Mouse (Mus musculus): ENCODE measurements around the gene Ablim1.

The Ablim1 gene

DNA sequence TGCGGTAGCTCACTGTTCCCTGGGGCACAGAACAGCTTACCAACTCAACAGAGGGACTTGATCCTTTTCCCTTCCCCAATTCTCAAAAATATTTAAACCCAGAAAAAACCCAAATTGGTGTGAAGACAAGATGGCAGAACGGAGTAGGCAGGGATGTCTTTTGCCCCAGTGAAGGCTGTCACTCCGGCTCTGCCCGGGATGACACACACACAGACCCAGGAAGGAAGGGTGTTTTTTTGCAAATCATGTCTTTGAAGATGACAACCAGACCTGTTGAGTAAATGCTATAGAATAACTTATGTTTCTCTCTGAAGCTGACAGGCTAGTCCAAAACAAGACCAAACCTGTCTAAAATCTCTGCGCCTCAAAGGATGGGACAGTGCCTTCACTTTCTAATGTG is 187.2 kb downstream of the Ablim1 start:
- DNase-seq (ENCODE audit: low read depth), result no peak

DNA sequence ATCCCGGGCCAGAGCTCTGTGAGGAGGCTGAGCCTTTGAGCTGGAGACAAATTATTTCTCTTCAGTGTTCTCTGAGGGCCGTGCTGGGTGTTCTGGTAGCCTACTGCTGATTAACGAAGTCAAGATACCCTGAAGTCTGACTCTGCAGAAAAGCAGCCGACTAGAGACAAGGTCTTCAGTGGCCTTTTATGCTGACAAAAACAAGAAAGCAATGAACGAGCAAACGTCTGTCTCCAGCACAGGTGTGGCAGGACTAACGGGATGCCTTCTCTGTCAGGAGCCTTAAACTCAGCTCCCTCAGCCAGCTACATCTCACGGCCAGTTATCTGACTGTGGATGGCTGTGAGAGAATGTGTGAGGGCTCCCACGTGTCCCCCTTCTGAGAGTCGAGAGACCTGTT is 187.8 kb downstream of the Ablim1 start:
- no peak for DNase-seq (ENCODE audit: low read depth)

DNA sequence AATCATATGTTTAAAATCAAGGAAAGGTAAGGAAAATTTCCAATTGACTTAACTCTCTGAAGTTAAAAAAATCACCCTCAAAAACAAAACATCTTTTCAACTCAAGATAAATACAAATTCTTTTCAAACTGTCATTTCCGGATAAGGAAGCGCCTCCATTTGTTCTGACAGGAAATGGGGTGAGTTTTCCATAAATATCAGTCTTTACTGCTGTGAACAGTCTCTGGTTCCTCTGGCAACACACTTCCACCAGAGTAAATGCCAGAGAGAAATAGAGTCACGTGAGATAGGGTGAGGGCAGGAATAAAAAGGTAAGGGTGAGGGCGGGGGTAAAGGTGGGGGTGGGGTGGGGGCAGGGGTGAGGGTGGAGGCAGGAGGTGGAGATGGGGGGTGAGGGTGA is 189.8 kb downstream of the Ablim1 start:
- DNase-seq (ENCODE audit: low read depth), result no peak

GRCm38 (mm10) chr19:57124138-57124519 is 190.6 kb downstream of the Ablim1 start:
- DNase-seq (ENCODE audit: low read depth), result no peak

DNA sequence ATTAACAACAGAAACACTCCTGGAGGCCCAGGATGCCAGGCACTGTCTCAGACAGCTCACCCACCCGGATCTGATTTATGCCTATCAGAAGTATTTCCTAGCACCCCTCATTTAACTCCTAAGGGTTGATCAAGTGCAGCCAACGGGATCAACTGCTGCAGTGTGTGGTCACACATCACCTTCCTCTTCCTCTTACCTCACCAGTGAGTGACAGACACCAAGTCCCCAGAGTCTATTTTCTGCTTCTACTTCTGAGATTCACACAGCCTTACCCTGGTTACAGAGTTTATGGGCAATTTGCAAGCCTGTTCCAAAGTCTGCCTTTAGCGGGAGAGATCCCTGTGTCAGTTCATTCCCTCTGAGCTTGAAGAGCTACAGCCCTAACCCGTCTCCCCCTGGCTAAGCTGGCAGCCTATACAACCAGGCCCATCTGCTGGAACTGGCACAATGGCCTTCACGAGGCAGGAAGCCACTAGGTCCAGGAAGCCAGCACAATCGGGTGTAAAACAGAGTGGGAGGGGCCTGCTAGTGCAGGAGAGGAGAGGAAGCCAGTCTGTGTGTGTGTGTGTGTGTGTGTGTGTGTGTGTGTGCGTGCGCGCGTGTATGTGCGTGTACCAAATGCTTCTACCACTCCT is 191.1 kb downstream of the Ablim1 start:
- no peak for DNase-seq (ENCODE audit: low read depth)

GRCm38 (mm10) chr19:57122261-57122660 is 192.5 kb downstream of the Ablim1 start:
- no peak for DNase-seq (ENCODE audit: low read depth)

DNA sequence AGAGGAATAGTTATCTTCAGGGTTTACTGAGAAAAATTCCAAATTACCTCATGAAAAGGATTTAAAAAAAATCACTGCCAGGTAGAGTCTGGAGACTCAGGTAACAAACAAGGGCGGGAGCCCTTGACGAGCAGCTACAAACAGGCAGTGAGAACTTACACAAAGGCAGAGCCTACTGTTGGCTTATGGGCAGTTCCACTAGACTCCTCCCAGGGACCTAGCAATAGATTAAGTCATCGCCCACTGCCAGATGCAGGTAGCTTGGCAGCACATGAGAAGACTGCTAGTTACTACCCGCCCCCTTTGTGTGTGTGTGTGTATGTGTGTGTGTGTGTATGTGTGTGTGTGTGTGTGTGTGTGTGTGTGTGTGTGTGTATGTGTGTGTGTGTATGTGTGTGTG is 193.7 kb downstream of the Ablim1 start:
- no peak for DNase-seq (ENCODE audit: low read depth)

DNA sequence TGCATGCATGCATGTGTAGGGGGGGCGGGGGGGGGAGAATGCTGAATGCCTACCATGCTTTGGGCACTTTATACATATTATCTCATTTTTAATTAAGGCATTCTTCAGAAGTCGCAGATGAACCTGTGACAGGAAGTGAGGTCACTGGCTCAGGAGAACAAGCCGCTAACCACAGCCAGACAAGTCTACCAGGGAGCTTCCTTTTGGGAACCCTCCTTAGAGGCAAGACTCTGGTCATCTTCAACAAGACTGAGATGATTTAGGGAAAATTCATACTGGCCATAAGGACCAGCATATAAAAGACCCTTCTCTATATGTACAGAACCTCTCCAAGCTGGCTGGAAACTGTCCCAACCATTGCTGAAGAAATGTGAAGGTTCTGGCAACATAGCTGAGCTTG is 195.1 kb downstream of the Ablim1 start:
- peak; percentile 31 for DNase-seq (ENCODE audit: low read depth)

DNA sequence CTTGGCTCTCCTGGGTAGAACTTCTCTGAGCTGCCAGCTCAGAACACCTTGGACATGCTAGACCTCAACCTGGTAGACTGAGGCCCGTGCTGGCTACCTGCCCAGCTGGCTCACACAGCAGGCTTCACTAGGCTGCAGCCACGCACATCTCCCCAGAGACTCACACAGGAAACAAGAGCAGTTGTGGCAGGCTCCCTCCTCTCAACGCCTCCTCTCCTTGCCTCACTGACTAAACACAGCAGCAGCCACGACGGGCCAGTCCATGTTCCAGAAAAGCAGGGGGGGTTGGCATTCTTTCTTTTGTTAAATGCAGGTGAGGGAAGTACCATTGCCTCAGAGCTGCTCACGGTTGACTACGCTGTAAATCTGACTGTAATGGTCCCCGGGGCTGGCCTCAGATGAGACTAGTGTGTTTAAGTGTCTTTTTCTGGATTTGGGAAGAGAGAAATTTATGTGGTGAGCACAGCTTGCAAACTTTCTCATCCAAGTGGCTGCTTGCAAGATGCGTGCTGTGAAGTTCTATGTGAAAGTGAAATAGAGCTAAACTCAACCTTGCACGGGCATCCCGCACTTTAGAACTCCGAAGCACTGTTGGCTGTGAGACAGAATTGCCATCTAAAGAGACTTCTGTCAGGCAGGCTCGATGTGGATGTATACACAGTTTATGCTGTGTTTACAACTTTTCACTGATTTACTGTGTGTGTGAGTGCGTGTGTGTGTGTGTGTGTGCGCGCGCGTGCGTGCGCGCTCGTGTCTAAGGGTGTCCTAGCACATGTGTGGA is 195.7 kb downstream of the Ablim1 start:
- peak; percentile 75 for DNase-seq (ENCODE audit: low read depth)

DNA sequence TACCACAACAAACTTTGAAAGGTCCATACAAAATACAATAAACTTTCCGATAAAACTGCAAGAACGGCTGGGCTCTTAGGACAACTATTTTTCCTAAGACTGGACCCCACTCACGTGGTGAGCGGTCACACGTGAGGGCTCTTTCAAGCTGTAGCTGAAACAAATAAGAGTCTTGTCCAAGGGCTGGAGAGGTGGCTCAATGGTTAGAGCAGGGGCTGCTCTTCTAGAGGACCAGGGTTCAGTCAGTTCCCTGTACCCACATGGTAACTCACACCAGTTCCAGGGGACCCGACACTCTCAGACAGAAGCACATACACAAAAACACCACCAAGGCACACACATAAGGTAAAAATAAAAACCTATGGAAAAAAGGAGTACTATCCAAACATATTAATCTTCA is 197.0 kb downstream of the Ablim1 start:
- DNase-seq (ENCODE audit: low read depth), result no peak

- DNase-seq (ENCODE audit: low read depth), result peak; percentile 46
Measured at GRCm38 (mm10) chr19:57116871-57117501, 197.7 kb downstream of the Ablim1 start.

GRCm38 (mm10) chr19:57115670-57116069 is 199.0 kb downstream of the Ablim1 start:
- DNase-seq (ENCODE audit: low read depth), result no peak

GRCm38 (mm10) chr19:57114951-57115350 is 199.8 kb downstream of the Ablim1 start:
- no peak for DNase-seq (ENCODE audit: low read depth)

GRCm38 (mm10) chr19:57113975-57114374 is 200.7 kb downstream of the Ablim1 start:
- DNase-seq (ENCODE audit: low read depth), result no peak

GRCm38 (mm10) chr19:57112816-57113406 is 201.8 kb downstream of the Ablim1 start:
- DNase-seq (ENCODE audit: low read depth), result no peak

DNA sequence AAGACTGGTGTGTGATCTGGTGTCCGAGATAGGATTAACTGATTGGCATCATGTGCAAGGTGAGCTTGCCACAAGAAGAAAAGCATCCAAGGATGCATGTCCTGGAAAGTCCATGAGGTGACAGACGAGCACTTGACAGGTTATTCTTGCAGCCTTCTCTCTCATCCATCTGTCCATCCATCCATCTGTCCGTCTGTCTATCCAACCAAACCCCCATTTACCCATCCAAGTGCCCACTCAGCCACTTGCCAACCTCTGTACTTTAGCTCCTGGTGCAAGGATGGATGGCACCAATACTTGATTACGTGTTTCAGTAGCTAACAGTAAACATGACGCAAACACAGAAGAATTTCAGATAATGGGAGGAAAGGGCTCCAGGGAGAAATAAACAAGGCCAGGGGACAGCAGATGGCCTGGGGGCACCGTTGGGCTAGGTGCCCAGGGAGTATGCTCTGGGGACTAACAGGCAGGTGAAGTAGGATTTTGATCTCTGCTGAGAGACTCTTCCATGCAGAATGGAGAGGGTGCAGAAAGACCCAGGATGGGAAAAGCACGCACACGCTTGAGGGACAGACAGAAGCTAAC is 202.4 kb downstream of the Ablim1 start:
- no peak for DNase-seq (ENCODE audit: low read depth)

GRCm38 (mm10) chr19:57111301-57111700 is 203.4 kb downstream of the Ablim1 start:
- DNase-seq (ENCODE audit: low read depth), result no peak

DNA sequence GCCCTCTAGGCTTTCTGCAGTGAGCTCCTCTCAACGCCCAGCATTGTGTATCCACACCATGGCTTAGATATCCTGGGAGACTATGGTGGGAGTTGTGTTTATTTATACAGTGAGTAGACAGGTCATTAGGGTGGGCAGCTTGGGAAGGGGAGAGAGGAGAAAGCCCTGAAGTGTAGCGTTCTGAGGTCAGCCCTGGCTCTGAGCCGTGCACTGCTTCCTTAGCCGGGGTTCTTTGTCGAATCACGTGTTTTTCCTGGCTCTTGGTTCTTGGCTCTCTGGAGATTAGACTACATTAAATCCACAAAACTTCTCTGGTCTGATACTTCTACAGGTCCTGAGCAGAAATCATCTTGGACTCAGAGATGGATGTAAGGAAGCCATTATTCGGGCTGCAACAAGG is 205.1 kb downstream of the Ablim1 start:
- no peak for DNase-seq (ENCODE audit: low read depth)

GRCm38 (mm10) chr19:57106513-57106912 is 208.2 kb downstream of the Ablim1 start:
- peak; percentile 85 for DNase-seq (ENCODE audit: low read depth)

DNA sequence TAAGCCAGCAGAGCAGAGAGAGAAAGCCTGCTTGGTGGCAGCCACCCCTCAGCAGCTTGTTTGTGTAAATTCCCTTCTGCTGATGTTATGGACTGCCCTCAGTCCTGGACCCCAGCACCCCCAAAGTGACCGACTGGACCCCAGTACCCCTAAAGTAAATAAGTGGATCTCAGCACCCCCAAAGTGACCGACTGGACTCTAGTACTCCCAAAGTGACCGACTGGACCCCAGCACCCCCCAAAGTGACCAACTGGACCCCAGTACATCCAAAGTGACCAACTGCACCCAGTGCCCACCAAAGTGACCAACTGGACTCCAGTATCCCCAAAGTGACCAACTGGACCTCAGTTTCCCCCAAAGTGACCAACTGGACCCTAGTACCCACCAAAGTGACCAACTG is 208.7 kb downstream of the Ablim1 start:
- DNase-seq (ENCODE audit: low read depth), result no peak

DNA sequence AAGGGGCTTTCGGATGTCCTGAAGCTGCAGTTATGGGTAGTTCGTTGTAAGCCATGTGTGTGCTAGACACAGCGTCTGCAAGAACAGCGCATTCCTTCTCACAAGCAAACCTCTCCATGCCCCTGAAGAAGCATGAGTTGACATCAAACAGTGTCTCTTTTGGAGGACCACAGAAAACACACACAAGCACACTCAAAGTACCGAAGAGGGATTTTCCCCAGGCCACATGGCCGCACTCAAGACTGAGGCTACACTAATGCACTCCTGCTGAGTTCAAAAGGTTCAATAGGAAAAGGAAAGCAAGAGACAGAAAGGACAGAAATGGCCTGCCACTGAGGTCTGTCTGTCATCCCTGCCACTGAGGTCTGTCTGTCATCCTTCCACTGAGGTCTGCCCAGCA is 209.6 kb downstream of the Ablim1 start:
- DNase-seq (ENCODE audit: low read depth), result no peak

GRCm38 (mm10) chr19:57104171-57104748 is 210.5 kb downstream of the Ablim1 start:
- peak; percentile 15 for DNase-seq (ENCODE audit: low read depth)
